Mouse (Mus musculus) brown adipose tissue, adult 24 weeks (tissue): ENCODE data around the gene Sf3b6. TPM values are rescaled to one million over a fixed set of nuclear protein-coding genes. Genes with fewer than 3 reads are reported as not detected.
A peak's percentile ranks its signal among the peaks of the same experiment; 100 is the strongest.
"Not testable (repeated sequence)": the region's sequence is repeated elsewhere in the genome, so short reads cannot be mapped to it uniquely, and the experiment has no call there.

ENCODE experiments used
- H3K27ac ChIP-seq: fragments of 200-500 bp; replicated peaks from 2 replicates; pipeline ENCODE4 v1.5.1; 2012; ENCODE audit warnings: low read depth, mild to moderate bottlenecking, low read length
- H3K4me1 ChIP-seq: fragments of 200-500 bp; 2 replicates; pipeline ENCODE4 v1.6.1; 2012; ENCODE audit warnings: low read length, mixed read lengths; ENCODE audit not compliant: control insufficient read depth, insufficient read depth, insufficient read length
- H3K4me3 ChIP-seq: fragments of 200-500 bp; 2 replicates; pipeline ENCODE4 v1.5.1; 2012; ENCODE audit warnings: low read depth, mild to moderate bottlenecking, low read length, moderate library complexity; ENCODE audit not compliant: insufficient read depth
- polyA plus RNA-seq: library from polyadenylated mRNA; stranded (reverse); fragments of >200 nt; gene quantifications from 2 replicates; pipeline ENCODE4 v1.2.4, GENCODE M21; 2012; ENCODE audit not compliant: missing spikeins, insufficient read depth, insufficient read length

Gene Sf3b6
- polyA plus RNA-seq: 164 and 180 TPM in 2 replicates

DNA sequence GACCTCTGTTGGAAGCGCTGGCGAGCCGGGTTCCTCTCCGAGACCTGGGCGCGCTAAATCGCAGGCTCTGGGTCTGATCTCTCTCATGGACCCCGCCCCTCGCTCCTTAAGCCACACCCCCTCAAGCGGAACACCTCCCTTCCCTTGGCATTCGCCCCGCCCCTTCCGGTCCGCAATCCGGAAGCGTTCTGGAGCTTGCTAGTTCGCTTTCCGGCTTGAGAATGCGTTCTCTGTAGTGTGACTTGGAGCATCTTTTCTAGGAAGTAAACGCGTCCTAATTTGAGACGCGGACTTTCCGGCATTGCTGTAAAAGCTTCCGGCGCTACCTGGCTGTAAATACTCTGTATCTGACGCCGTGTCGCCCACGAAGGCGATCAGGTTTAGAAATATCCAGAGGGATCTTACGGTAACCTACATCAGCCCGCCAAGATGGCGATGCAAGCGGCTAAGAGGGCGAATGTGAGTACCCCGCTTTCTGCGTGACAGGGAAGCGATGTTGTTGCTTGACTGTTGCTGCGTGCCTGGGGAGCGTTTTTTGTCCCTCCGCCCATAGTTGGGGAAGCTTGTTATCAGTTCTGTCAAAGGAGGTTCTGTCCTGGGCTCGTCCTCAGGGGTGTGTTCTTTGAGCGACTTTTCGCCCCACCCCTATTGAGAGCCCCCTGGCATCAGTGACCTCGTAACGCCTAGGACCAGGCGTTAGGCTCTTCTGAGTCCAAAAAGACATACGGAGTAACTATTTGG, at the start of gene Sf3b6:
Gene Sf3b6, plus strand, starts transcription at position 184 of the 741 bp plus-strand sequence.
- Histone ChIP-seq H3K4me1 (no peaks in the 10 kb centered on the region), H3K27ac (peak within 1 kb of the TSS; percentile 72), H3K4me3 (peak within 1 kb of the TSS; percentile 93)

DNA sequence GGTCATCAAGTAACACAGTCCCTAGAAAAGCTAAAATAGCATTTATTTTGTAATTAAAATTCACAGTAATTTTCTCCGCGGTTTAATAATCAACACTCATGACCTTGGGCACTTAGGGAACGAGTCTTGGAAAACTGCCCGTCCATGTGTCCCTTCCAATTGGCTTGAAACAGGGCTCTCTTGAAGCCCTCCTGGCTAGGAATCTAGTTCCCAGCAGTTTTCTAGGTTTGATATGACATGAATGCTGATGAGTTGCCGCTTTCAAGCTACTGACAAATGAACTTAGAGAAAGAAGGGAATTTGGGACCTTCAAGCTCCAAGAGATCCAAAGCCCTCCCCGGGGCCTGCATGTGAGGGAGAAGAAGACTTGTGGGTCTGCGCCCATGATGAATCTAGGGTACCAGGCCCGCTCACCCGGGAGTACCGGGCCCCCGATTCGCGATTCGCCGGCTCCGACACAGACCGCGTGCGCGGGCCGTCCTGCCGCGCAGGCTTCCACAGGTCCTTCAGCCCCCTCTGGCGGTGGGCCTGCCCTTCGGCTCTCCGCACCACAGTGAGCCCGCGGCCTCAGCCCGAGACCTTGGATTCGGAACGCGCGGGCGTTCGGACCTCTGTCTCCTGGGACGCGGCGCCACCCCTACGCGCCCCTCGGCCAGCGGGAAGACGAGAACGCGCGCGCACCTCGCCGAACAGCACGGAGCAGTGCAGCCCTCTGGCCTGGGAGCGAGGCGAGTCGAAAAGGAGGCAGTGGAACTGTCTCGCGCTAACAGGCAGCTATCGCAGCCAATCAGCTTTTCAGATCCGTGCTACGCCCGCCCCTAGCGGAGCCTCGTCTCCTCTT, 48.6 kb upstream of the Sf3b6 start, which contains the start of the genes Pfn4 and Fam228b:
Gene Pfn4, plus strand, starts transcription at position 531 of the 841 bp plus-strand sequence.
Gene Fam228b, minus strand, starts transcription at position 776 of the 841 bp plus-strand sequence.
- Histone ChIP-seq H3K4me3 (peak within 1 kb of the TSS; percentile 94), H3K27ac (peak within 1 kb of the TSS; percentile 75), H3K4me1 (no peaks in the 10 kb centered on the region)

DNA sequence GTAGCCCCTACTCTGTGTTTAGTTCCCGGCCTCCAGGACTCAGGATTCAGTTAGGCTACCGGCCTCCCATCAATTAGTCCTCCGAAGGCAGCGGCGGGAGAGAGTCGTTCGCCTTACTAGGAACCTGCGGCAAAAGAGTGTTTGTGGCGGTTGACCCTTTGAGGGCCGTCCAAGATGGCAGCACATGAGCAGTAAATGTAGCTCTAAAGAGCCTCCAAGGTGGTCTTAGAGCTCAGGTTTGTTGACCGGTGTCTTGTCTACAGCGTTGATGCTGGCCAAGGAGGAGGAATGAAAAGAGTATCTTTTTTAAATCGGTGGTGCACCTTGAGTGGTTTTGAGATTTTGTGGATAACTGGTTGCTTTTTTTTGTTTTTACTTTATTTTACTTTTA, 48.0 kb upstream of the Sf3b6 start:
- no peaks in the 10 kb centered on the region for H3K4me1 ChIP-seq
- H3K27ac ChIP-seq: no peak overlapping the region
- peak overlapping the region; percentile 94 for H3K4me3 ChIP-seq

DNA sequence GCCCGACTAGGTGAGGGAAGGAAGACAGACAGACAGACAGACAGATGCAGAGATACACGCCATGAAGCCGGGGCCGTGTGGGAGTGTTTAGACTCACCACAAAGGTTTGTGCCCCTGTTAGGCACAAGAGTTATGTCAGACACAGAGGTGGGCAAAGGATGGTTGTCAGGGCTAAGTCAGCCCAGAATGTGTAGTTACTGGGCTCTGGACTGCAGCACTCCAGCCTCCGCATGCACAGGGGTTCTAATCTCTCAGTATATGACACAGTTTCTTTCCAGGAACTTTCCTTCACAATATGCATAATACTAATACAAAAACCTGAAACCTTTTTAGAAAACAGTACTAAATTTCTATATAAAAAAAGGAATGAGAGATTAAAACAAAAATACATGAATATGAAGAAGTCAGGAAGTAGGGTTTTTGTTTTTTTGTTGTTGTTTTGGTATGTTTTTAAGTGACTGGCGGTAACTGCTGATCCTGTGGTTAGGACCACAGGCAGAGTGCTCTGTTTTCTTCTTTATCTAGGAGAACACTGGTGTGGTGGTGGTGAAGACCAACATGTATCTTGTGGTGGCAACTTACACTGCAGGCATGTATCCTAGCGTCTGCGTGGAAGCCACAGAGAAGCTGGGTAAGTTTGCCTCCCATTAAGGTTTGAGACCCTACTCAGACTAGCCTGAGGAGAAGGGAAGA, 42.3 kb upstream of the Sf3b6 start:
- H3K27ac ChIP-seq: no peak overlapping the region
- no peaks in the 10 kb centered on the region for H3K4me1 ChIP-seq

DNA sequence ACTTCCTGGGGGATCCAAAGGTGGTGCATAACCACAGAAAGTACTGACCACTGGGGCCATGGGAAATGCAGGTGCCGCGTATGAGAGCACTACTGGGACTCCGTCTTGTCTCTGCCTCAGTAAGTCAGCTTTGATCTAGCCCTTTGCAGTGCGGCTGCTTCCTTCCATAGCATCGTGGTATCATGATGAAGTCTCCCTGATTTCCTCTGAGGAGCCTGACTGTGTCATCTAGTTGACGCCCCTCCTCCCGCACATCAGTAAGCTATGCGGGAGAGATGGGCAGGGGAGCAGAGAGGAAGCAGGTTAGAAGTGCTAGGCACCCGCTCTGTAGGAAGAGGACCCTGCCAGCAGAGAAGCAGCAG, 41.8 kb upstream of the Sf3b6 start:
- Histone ChIP-seq H3K27ac (no peak overlapping the region), H3K4me1 (no peaks in the 10 kb centered on the region), H3K4me3 (no peak overlapping the region)

More for the DNA sequence above, 42.3 kb upstream of the Sf3b6 start:
- H3K4me3 ChIP-seq: no peak overlapping the region

DNA sequence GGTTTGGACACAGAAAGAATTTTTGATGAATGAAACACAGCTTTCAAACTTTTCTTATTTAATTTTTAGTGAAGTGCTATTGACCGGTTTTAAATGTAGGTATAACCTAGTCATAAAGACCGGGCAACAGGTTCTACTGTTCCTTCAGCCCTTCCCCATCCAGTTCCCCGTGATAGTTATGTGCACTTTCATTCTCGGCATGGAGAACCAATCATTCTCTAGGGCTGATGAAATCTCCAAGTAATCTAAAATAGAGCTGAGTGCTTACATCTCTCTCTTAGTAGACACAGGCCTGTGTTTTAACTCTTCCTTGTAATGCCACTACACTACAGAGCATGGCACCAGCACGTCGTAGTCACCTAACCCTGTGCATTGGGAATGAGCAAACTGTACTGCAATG, 39.6 kb upstream of the Sf3b6 start:
- H3K4me1 ChIP-seq: no peaks in the 10 kb centered on the region
- H3K4me3 ChIP-seq: no peak overlapping the region
- no peak overlapping the region for H3K27ac ChIP-seq

DNA sequence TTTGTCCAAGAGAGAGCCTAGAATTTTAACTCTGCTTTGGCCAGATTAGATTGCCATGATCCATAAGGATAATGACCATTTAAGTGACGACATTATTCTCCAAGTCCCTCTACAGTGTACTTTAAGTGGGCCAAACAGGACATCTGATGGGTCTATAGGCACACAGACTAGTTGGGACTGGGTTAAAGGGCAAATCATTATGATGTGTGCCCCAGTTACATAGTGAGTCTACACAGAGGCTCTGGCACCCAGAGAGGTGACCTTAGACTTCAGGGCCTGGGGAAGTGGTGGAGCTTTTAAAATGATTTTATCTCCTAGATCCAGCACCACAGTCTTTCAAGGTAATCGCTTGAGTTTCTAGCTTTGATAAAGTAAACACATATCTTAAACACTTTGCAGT, 37.1 kb upstream of the Sf3b6 start:
- Histone ChIP-seq H3K4me3 (no peak overlapping the region), H3K27ac (no peak overlapping the region), H3K4me1 (no peaks in the 10 kb centered on the region)

DNA sequence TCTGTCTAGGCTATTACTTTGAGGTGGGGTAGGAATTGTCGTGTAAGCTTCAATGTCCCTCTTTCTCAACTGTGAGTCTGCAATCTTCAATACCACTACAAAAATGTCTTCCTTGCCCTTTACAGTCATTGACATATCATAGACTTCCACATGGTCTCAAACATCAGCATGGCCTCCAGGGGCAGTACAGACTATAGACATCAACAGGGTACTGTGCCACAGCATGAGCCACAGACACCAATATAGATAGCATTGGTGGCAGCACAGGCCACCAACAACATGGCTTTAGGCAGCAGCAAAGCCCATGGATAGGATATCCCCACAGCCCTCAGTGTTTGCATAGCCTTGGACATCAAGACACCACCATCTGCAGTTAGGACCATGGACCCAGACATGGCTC, 36.1 kb upstream of the Sf3b6 start:
- no peak overlapping the region for H3K27ac ChIP-seq
- H3K4me1 ChIP-seq: no peaks in the 10 kb centered on the region
- no peak overlapping the region for H3K4me3 ChIP-seq

DNA sequence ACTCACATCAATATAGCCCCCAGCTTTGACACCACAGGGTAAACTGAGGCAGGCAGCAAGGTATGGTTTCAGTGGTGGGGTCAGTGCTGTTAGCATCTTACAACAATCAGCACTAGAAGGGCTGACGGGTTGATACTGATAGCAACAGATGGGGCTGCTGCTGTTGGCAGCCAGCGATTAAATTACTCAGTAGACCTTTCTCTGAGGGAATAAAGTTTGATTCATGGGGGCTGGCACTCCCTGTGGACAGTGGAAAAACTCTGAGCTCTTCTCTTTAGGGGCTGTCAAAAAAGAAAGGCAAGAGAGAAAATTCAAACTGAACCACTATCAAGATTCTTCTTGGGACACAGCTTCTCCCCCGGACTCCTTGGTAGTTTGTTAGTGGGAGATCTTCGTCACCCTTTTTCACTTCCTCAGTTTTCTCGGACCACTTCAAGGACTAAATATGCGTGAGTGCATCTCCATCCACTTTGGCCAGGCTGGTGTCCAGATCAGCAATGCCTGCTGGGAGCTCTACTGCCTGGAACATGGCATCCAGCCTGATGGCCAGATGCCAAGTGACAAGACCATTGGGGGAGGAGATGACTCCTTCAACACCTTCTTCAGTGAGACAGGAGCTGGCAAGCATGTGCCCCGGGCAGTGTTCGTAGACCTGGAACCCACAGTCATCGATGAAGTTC, 35.5 kb upstream of the Sf3b6 start:
- not testable (repeated sequence) for H3K4me1 ChIP-seq, H3K27ac ChIP-seq, H3K4me3 ChIP-seq

DNA sequence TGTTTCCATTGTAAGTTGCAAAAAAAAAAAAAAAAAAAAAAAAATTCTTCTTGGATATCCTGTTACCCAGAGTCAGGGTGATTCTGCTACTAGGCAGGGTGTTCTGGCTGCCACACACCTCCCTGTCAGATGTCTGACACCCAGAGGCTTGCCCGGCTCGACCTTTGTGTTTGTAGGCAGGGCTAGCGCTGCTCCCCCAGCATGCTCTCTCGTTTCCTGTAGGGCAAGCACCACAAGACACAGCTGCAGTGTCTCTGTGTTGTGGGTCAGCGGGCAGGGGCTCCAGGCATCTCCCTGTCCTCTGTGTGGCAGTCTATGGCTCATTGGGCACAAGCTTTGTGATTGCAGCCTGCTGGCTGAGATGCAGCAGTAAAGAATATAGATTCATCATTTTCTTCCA, 33.7 kb upstream of the Sf3b6 start:
- Histone ChIP-seq H3K4me3 (no peak overlapping the region), H3K27ac (no peak overlapping the region), H3K4me1 (no peaks in the 10 kb centered on the region)

DNA sequence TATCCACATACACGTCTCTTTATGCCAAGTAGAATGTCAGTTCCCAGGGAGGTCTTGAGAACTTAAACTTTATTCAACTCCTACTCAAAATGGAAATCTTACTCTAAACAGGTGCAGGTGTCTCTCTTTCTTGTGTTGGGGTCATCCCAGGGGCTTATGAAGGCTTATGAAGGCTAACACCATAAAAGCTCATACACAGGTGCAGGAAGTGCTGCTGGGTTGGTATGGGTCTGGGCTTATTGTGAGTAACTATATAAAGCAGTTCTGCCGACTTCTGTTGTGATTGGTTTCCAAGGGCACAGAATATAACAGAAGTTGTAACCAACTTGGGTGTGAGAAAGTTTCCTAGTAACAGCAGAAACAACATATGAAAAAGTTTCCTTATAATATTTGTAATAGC, 32.9 kb upstream of the Sf3b6 start:
- H3K27ac ChIP-seq: no peak overlapping the region
- no peak overlapping the region for H3K4me3 ChIP-seq
- no peaks in the 10 kb centered on the region for H3K4me1 ChIP-seq

DNA sequence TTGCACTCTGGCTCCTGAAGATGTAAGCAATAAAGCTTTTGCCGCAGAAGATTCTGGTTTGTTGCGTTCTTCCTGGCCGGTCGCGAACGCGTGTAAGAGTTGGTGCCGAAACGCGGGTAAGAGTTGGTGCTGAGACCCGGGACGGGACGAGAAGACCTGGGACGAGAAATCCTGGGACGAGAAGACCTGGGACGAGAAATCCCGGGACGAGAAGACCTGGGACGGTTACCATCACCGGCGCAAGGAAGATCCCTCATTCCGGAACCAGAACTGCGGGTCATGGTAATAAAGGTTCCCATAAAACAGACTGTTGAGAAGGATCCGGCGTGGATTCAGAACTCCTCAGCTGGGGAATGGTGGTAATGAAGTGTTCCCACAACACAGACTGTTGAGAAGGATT, 29.2 kb upstream of the Sf3b6 start:
- H3K4me3 ChIP-seq, H3K27ac ChIP-seq, H3K4me1 ChIP-seq: not testable (repeated sequence)

DNA sequence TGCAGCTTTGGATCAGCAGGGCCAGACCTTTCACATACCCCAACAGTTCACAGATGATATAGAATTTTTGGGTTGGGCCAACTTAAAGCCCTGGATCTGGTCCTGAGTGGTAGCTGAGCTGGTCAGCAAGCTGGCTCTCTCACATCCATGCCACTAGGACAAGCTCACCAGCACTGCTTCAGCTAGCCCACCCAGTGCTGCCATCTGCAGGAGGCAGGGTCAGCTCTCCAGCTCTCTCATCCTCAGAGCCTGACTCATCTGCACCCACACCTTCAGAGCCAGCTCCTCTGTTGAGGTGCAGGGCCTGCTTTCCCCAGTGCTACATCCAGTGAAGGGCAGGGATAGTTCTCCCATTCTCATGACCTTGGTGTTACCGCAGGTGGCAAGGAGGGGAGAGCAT, 23.6 kb upstream of the Sf3b6 start:
- H3K4me3 ChIP-seq: no peak overlapping the region
- H3K27ac ChIP-seq: no peak overlapping the region

DNA sequence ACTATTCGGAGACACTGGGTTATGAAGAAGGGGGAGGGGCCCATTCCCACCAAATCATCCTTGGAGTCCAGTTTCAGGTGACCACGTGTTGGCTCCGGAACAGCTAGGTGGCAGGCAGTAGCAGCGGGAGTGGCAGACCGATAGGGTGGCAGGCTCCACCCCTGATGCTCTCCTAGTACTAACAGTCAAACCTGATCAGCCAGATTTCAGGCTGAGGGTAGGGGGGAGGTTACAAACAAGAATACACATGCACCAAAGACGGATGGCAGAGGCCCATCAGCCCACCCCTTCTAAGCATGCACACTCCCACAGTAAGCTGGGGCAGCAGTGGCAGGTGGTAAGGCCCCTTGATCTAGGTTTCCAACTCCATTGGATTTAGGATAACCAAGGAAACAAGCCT, 19.9 kb upstream of the Sf3b6 start:
- H3K27ac ChIP-seq, H3K4me1 ChIP-seq, H3K4me3 ChIP-seq: not testable (repeated sequence)

More for the DNA sequence above, 23.6 kb upstream of the Sf3b6 start:
- no peaks in the 10 kb centered on the region for H3K4me1 ChIP-seq

DNA sequence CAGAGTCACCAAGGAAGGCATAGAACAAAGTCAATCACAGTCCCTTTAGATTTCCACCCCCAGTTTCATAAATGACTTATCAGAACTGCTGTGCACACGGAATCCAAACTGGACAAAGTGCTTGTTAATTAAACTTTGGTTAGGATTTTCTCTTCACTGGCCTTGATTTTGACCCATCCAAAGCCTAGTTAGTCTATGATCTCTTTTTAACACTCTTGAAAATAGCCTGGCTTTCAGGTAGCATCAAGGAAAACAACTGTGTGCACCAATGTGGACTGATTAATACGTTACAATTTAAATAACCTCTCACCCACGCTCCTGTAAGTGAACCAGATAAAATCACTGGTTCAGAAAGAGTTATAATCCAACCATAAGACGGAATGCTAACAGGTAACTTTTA, 6.3 kb upstream of the Sf3b6 start:
- Histone ChIP-seq H3K4me3 (no peak overlapping the region), H3K27ac (no peak overlapping the region), H3K4me1 (no peaks in the 10 kb centered on the region)
